Mouse (Mus musculus) gastrocnemius, adult 18-20 months (tissue): ENCODE measurements around the gene Zc3h7b. TPM values are rescaled to one million over a fixed set of nuclear protein-coding genes. Genes with fewer than 3 reads are reported as not detected.

ENCODE experiments used
- DNase-seq: peaks from one replicate; pipeline ENCODE4 v3.0.0; 2021; ENCODE audit warnings: low spot score
- total RNA-seq, 2 experiments: library from RNA; stranded (reverse); gene quantifications; 2 replicates each; pipeline ENCODE4 v1.2.3; 2021

Zc3h7b gene
- total RNA-seq, 2 experiments from 2014 or later, result 32.7 to 34.2 TPM

DNA sequence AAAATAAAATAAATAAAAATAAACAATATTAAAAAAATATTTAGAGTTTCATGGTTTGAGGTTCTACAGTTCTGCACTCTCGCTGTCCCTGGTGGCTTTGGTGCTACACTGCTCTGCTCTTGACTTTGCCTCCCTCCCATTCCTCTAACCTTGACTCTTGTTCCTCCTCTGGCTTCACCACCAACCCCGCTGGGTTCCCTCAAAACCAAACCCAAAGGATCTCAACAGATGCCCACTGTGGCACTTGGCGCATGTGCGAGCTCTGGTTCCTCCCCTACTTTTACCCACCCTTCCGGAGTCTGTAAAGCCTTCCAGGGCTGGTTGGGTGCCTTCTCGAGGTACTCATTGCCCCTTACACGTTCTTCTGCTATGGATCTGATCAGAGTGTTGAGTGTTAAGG lies 97.4 kb downstream of the Zc3h7b start:
- DNase-seq, result no peak

DNA sequence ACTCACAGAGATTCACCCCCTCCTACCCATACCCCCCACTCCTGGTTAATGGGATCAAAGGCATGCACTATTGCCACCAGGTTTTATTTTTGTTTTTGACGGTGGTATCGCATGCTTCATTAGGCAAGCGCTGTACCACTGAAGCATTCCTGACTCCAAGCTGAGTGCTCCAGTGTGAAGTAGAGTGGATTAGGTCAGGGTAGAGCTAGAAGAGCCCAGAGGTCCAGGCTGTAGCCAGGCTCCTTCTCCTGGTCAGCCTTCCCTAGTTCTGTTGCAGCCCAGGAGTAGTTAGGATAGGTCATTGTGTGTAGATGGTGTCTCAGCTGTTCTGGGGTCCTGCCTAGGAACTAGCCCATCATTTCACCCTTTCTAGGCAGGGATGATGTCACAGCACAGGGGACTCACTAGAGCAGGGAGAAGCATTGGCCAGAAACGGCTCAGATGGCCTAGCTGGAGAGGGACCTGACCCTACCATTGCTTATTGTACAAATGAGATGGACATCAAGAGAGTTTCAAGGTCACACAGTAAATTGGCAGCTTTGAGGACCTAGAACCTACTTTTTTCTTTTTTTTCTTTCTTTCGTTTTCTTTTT lies 100.3 kb downstream of the Zc3h7b start:
- DNase-seq, result no peak

DNA sequence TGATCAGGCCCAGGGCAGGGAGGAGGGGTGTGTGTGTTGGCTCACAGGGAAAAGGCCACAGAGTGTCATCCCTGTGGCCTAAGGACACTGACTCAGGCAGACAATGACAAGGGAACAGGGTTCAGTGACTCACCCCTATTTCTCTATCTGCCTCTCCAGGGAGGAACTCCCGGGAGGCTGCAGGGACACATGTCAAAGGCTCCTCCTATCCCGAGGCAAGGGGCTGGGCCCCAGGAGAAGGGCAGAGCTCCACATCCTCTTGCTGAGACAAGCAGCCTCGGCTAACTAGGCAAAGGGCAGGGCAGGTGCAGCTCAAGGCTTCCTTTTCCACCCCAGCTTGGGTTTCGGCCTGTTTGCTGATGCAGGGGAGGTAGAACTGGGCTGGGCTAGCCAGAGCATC lies 100.9 kb downstream of the Zc3h7b start:
- peak; percentile 89 for DNase-seq

Other genes starting within 250 kb of the Zc3h7b start
- 10 to 100 TPM; 41.3 to 43.2 TPM for gene Ep300, start 159.7 kb upstream of the Zc3h7b start, total RNA-seq
- gene L3mbtl2, start 81.2 kb upstream of the Zc3h7b start, total RNA-seq, result 1 to 10 TPM; 7.7 to 8.7 TPM
- gene Chadl, start 47.8 kb upstream of the Zc3h7b start, total RNA-seq, result 1 to 10 TPM; 1.2 to 1.4 TPM
- 10 to 100 TPM; 20.0 to 21.4 TPM for gene Rangap1, start 473 bp downstream of the Zc3h7b start, total RNA-seq
- 100 to 1,000 TPM; 124 to 160 TPM for gene Tef, start 57.4 kb downstream of the Zc3h7b start, total RNA-seq
- 100 to 1,000 TPM in 1 of 2 experiments, 10 to 100 TPM in 1; 89.1 to 174 TPM for gene Tob2, start 113.7 kb downstream of the Zc3h7b start, total RNA-seq
- 10 to 100 TPM; 35.5 to 35.7 TPM for gene Phf5a, start 126.9 kb downstream of the Zc3h7b start, total RNA-seq
- 1,000 to 10,000 TPM; 1,165 to 1,199 TPM for gene Aco2, start 127.3 kb downstream of the Zc3h7b start, total RNA-seq
- gene Polr3h, start 181.2 kb downstream of the Zc3h7b start, total RNA-seq, result 1 to 10 TPM; 5.8 to 7.2 TPM
- gene Csdc2, start 191.7 kb downstream of the Zc3h7b start, total RNA-seq, result 1 to 10 TPM; 1.0 to 1.5 TPM
- 10 to 100 TPM; 14.1 to 16.7 TPM for gene Pmm1, start 215.9 kb downstream of the Zc3h7b start, total RNA-seq
- not detected for gene 1700029P11Rik, start 235.5 kb downstream of the Zc3h7b start, total RNA-seq
- 10 to 100 TPM; 22.9 to 25.3 TPM for gene Xrcc6, start 242.8 kb downstream of the Zc3h7b start, total RNA-seq